Mouse (Mus musculus) neural tube, embryonic 11.5 days (tissue): ENCODE measurements at regions not wholly inside any gene's neighbourhood (a gene's known extent, or its start where the extent isn't known, plus 50 kb on each side); places are given as distances from the start of the nearest gene placed in this dataset.
A peak's percentile ranks its signal among the peaks of the same experiment; 100 is the strongest.

Experiments
- ATAC-seq: fragments of 200-750 bp; cut with Nextera tagmentation; 2 replicates; pipeline ENCODE4 v1.8.0; 2017; ENCODE audit warnings: moderate number of reproducible peaks, mild to moderate bottlenecking, moderate TSS enrichment, moderate library complexity; ENCODE audit not compliant: insufficient read depth, low FRiP score, low TSS enrichment
- DNase-seq: peaks from one replicate; pipeline ENCODE4 v3.0.0-alpha.2; 2015; ENCODE audit warnings: low spot score
- H3K27ac ChIP-seq: fragments of 300-500 bp; sonication (generic); 2 replicates; pipeline ENCODE4 v1.5.1; 2014; ENCODE audit warnings: low read depth, mild to moderate bottlenecking, low read length
- H3K27me3 ChIP-seq: fragments of 300-500 bp; sonication (generic); 2 replicates; pipeline ENCODE4 v1.6.1; 2014; ENCODE audit warnings: mild to moderate bottlenecking, low read length, mixed read lengths; ENCODE audit not compliant: control insufficient read depth, insufficient read depth
- H3K36me3 ChIP-seq: fragments of 300-500 bp; sonication (generic); 2 replicates; pipeline ENCODE4 v1.6.1; 2014; ENCODE audit warnings: mild to moderate bottlenecking, low read length, moderate library complexity, mixed read lengths; ENCODE audit not compliant: control insufficient read depth, insufficient read depth
- H3K4me1 ChIP-seq: fragments of 300-500 bp; sonication (generic); 2 replicates; pipeline ENCODE4 v1.6.1; 2014; ENCODE audit warnings: low read length, mixed read lengths; ENCODE audit not compliant: control insufficient read depth, insufficient read depth
- H3K4me2 ChIP-seq: fragments of 300-500 bp; sonication (generic); 2 replicates; pipeline ENCODE4 v1.6.1; 2014; ENCODE audit warnings: low read depth, mild to moderate bottlenecking, moderate library complexity
- H3K4me3 ChIP-seq: fragments of 300-500 bp; sonication (generic); 2 replicates; pipeline ENCODE4 v1.5.1; 2014; ENCODE audit warnings: low read depth, low read length
- H3K9ac ChIP-seq: fragments of 300-500 bp; sonication (generic); 2 replicates; pipeline ENCODE4 v1.6.1; 2014; ENCODE audit warnings: mild to moderate bottlenecking, low read length
- H3K9me3 ChIP-seq: fragments of 300-500 bp; sonication (generic); 2 replicates; pipeline ENCODE4 v1.6.1; 2016; ENCODE audit warnings: low read length; ENCODE audit not compliant: control insufficient read depth
- WGBS: fragments of 180-500 bp; shearing (Covaris S2); extraction: QIAGEN DNeasy Blood & Tissue Kit; methylation state at CpG from one replicate; pipeline ENCODE4 v1.1.7; 2014; 5-methylcytosine and 5-hydroxymethylcytosine counted together

- ATAC-seq (no peak), DNase-seq (no peak)
- H3K9ac ChIP-seq = no peak overlapping the region
- H3K4me1 ChIP-seq = no peaks in the 10 kb centered on the region
- no peak overlapping the region for H3K4me3 ChIP-seq
- no peaks in the 10 kb centered on the region for H3K27me3 ChIP-seq
- H3K4me2 ChIP-seq = no peak overlapping the region
- 60% methylated on average over 8 of the region's 8 CpGs for WGBS
- H3K27ac ChIP-seq = no peak overlapping the region
- H3K36me3 ChIP-seq = no peaks in the 10 kb centered on the region
- no peaks in the 10 kb centered on the region for H3K9me3 ChIP-seq
Measured at GRCm38 (mm10) chr15:65557846-65558835, 543.4 kb upstream of the Gm21961 start.

GRCm38 (mm10) chr15:65549046-65549445 is 534.3 kb upstream of the Gm21961 start:
- H3K4me2 ChIP-seq = no peak overlapping the region
- H3K9me3 ChIP-seq = no peaks in the 10 kb centered on the region
- ATAC-seq = no peak
- H3K4me3 ChIP-seq = no peak overlapping the region
- H3K36me3 ChIP-seq = no peaks in the 10 kb centered on the region
- no peak for DNase-seq
- 86% methylated on average over 2 of the region's 2 CpGs for WGBS
- no peak overlapping the region for H3K27ac ChIP-seq
- no peak overlapping the region for H3K9ac ChIP-seq
- no peaks in the 10 kb centered on the region for H3K27me3 ChIP-seq
- no peaks in the 10 kb centered on the region for H3K4me1 ChIP-seq

- Histone ChIP-seq H3K27ac (no peak overlapping the region), H3K27me3 (no peaks in the 10 kb centered on the region), H3K4me1 (no peaks in the 10 kb centered on the region), H3K36me3 (no peaks in the 10 kb centered on the region), H3K4me3 (no peak overlapping the region), H3K9ac (no peak overlapping the region), H3K9me3 (no peaks in the 10 kb centered on the region), H3K4me2 (no peak overlapping the region)
- ATAC-seq (no peak), DNase-seq (no peak)
- 78% methylated on average over 3 of the region's 3 CpGs for WGBS
Measured at GRCm38 (mm10) chr15:65535606-65536005, 520.9 kb upstream of the Gm21961 start.

GRCm38 (mm10) chr15:65532241-65532640 is 517.5 kb upstream of the Gm21961 start:
- Histone ChIP-seq H3K27ac (no peak overlapping the region), H3K27me3 (no peaks in the 10 kb centered on the region), H3K36me3 (no peaks in the 10 kb centered on the region), H3K4me1 (no peaks in the 10 kb centered on the region), H3K9ac (no peak overlapping the region), H3K4me2 (no peak overlapping the region), H3K4me3 (no peak overlapping the region), H3K9me3 (no peaks in the 10 kb centered on the region)
- DNase-seq (no peak), ATAC-seq (no peak)
- WGBS = 89% methylated on average over 2 of the region's 2 CpGs

- ATAC-seq (no peak), DNase-seq (no peak)
- Histone ChIP-seq H3K36me3 (no peaks in the 10 kb centered on the region), H3K4me3 (no peak overlapping the region), H3K27ac (no peak overlapping the region), H3K27me3 (no peaks in the 10 kb centered on the region), H3K4me1 (no peaks in the 10 kb centered on the region), H3K9me3 (no peaks in the 10 kb centered on the region), H3K9ac (no peak overlapping the region), H3K4me2 (no peak overlapping the region)
- 89% methylated on average over 1 of the region's 1 CpGs for WGBS
Measured at GRCm38 (mm10) chr15:65502656-65503055, 488.0 kb upstream of the Gm21961 start.

- H3K4me3 ChIP-seq = no peak overlapping the region
- H3K9me3 ChIP-seq = no peaks in the 10 kb centered on the region
- H3K36me3 ChIP-seq = no peaks in the 10 kb centered on the region
- DNase-seq = no peak
- WGBS = 86% methylated on average over 3 of the region's 3 CpGs
- no peaks in the 10 kb centered on the region for H3K27me3 ChIP-seq
- no peak overlapping the region for H3K9ac ChIP-seq
- no peak overlapping the region for H3K4me2 ChIP-seq
- no peaks in the 10 kb centered on the region for H3K4me1 ChIP-seq
- no peak overlapping the region for H3K27ac ChIP-seq
- no peak for ATAC-seq
Measured at GRCm38 (mm10) chr15:65478940-65479339, 464.2 kb upstream of the Gm21961 start.

- Histone ChIP-seq H3K36me3 (no peaks in the 10 kb centered on the region), H3K4me2 (no peak overlapping the region), H3K4me3 (no peak overlapping the region), H3K9ac (no peak overlapping the region), H3K4me1 (no peaks in the 10 kb centered on the region), H3K9me3 (no peaks in the 10 kb centered on the region), H3K27ac (no peak overlapping the region), H3K27me3 (no peaks in the 10 kb centered on the region)
- WGBS = 47% methylated on average over 2 of the region's 2 CpGs
- DNase-seq = no peak
- peak; percentile 85; the same call in 1 of the 2 replicates for ATAC-seq
Measured at GRCm38 (mm10) chr15:65455203-65455816, 440.6 kb upstream of the Gm21961 start.

- Histone ChIP-seq H3K4me2 (no peak overlapping the region), H3K9ac (no peak overlapping the region), H3K27me3 (no peaks in the 10 kb centered on the region), H3K27ac (no peak overlapping the region), H3K36me3 (no peaks in the 10 kb centered on the region), H3K4me3 (no peak overlapping the region), H3K4me1 (no peaks in the 10 kb centered on the region), H3K9me3 (no peaks in the 10 kb centered on the region)
- no peak for DNase-seq
- no peak for ATAC-seq
- 88% methylated on average over 4 of the region's 4 CpGs for WGBS
Measured at GRCm38 (mm10) chr15:65452258-65453028, 437.7 kb upstream of the Gm21961 start.
